ENCODE assay signal across 8 mouse cellular contexts in genomic region chr5:136961983-136962461, GRCm38 (mm10). TPM values are rescaled to one million over a fixed set of nuclear protein-coding genes. Genes with fewer than 3 reads are reported as not detected.
A peak's percentile ranks its signal among the peaks of the same experiment; 100 is the strongest.
DNase-seq lines count a peak whose midpoint lies in the region; ATAC-seq and TF ChIP-seq lines count a peak whose summit lies in the region.

No protein-coding gene starts in this region.

- H3K9me3 ChIP-seq in hindbrain, postnatal 0 days (ENCODE audit: low read length) = no peaks in the 10 kb centered on the region

- intact Hi-C loops in gastrocnemius, adult 2 months (cut with DNase I) = no loop called here
- intact Hi-C loops in left cerebral cortex, adult 2 months (cut with DNase I) = loop anchor here (1.0 kb wide), 2 partner anchors 9 to 24 kb away; partner anchors contain the start of gene Fis1

- peaks cover 7% of the 10 kb centered on the region; the same call in 1 of the 2 replicates for H3K4me1 ChIP-seq in hindbrain, postnatal 0 days (ENCODE audit: insufficient read depth, low read length)

- H3K27me3 ChIP-seq in hindbrain, postnatal 0 days (ENCODE audit: insufficient read depth, low read length) = no peaks in the 10 kb centered on the region

- DNase-seq in WW6 (ENCODE audit: low read depth, low spot score) = peak; percentile 65
- DNase-seq in cerebellum, postnatal 4 days (ENCODE audit: low spot score in 2 of 2) = peak; percentile 56 to 81
- peak; percentile 93 for DNase-seq in gastrocnemius, adult 2 months
- DNase-seq in hindbrain, postnatal 0 days (ENCODE audit: low spot score) = peak; percentile 95
- peak; percentile 86 for DNase-seq in left cerebral cortex, adult 2 months (ENCODE audit: extremely low spot score in 1 of 2, low spot score in 2 of 2)
- DNase-seq in right cerebral cortex, adult 2 months (ENCODE audit: low spot score in 2 of 2) = peak; percentile 89 to 95
- DNase-seq in urinary bladder, postnatal 14 days (ENCODE audit: low spot score) = peak; percentile 88

- H3K36me3 ChIP-seq in hindbrain, postnatal 0 days (ENCODE audit: insufficient read depth, low read length) = peaks cover 27% of the 10 kb centered on the region

- peak; percentile 95 for ATAC-seq in hindbrain, postnatal 0 days
- peak; percentile 95 for ATAC-seq in megakaryocyte, adult 5-6 weeks (ENCODE audit: poor library complexity, severe bottlenecking)

- no peak for TF ChIP-seq CTCF in gastrocnemius, adult 2 months (IDR thresholded peaks at IDR 0.05)
- no peak for TF ChIP-seq CTCF in hindbrain, postnatal 0 days (IDR thresholded peaks at IDR 0.05; ENCODE audit: low read depth)
- TF ChIP-seq CTCF in left cerebral cortex, adult 2 months (IDR thresholded peaks at IDR 0.05) = no peak; the same call in 1 of the 2 replicates

- under 1% methylated on average over 20 of the region's 20 CpGs for WGBS in hindbrain, postnatal 0 days

- H3K9ac ChIP-seq in hindbrain, postnatal 0 days (replicated peaks; ENCODE audit: low read length) = peak overlapping the region; percentile 72

- peak overlapping the region; percentile 98 for H3K27ac ChIP-seq in gastrocnemius, adult 2 months
- H3K27ac ChIP-seq in hindbrain, postnatal 0 days = peak overlapping the region; percentile 96
- H3K27ac ChIP-seq in left cerebral cortex, adult 2 months = peak overlapping the region; percentile 98

- H3K4me3 ChIP-seq in gastrocnemius, adult 2 months = peak overlapping the region; percentile 95
- H3K4me3 ChIP-seq in hindbrain, postnatal 0 days (ENCODE audit: low read length) = peak overlapping the region; percentile 67
- H3K4me3 ChIP-seq in left cerebral cortex, adult 2 months = peak overlapping the region; percentile 79

- peak overlapping the region; percentile 91 for H3K4me2 ChIP-seq in hindbrain, postnatal 0 days (ENCODE audit: low read depth, low read length)

RNA-seq across cellular contexts. Expression of gene Cldn15, which starts 4.4 kb away (rescaled TPM):
- 1 to 10 TPM; 2.1 to 2.3 TPM for total RNA-seq in gastrocnemius, adult 2 months (2021)
- total RNA-seq in hindbrain, postnatal 0 days (2014; rRNA removed) = 0.40 TPM in 1 of 2 replicates, not detected in the other
- polyA plus RNA-seq in hindbrain, postnatal 0 days (2015; fragmentation: Nextera tagmentation; extraction: Ambion mirVana) = 0.24 TPM in 1 of 2 replicates, not detected in the other
- total RNA-seq in left cerebral cortex, adult 2 months (2021) = under 1 TPM; 0.30 to 0.32 TPM
- 13.3 and 15.8 TPM in 2 replicates for total RNA-seq in megakaryocyte, adult 5-6 weeks (2015)
- total RNA-seq in megakaryocyte, adult 5-6 weeks (2017) = 7.1 and 15.9 TPM in 2 replicates

RNA-seq across cellular contexts. Expression of gene Fis1, which starts 8.9 kb away (rescaled TPM):
- total RNA-seq in gastrocnemius, adult 2 months (2021) = 100 to 1,000 TPM; 179 to 181 TPM
- total RNA-seq in hindbrain, postnatal 0 days (2014; rRNA removed) = 174 and 195 TPM in 2 replicates
- 403 and 416 TPM in 2 replicates for polyA plus RNA-seq in hindbrain, postnatal 0 days (2015; fragmentation: Nextera tagmentation; extraction: Ambion mirVana)
- total RNA-seq in left cerebral cortex, adult 2 months (2021) = 100 to 1,000 TPM; 256 to 271 TPM
- total RNA-seq in megakaryocyte, adult 5-6 weeks (2015) = 288 and 310 TPM in 2 replicates
- 117 and 147 TPM in 2 replicates for total RNA-seq in megakaryocyte, adult 5-6 weeks (2017)

RNA-seq across cellular contexts. Expression of gene Plod3, which starts 24.8 kb away (rescaled TPM):
- 10 to 100 TPM; 15.2 to 20.6 TPM for total RNA-seq in gastrocnemius, adult 2 months (2021)
- total RNA-seq in hindbrain, postnatal 0 days (2014; rRNA removed) = 58.8 and 63.5 TPM in 2 replicates
- 25.2 and 28.7 TPM in 2 replicates for polyA plus RNA-seq in hindbrain, postnatal 0 days (2015; fragmentation: Nextera tagmentation; extraction: Ambion mirVana)
- total RNA-seq in left cerebral cortex, adult 2 months (2021) = 10 to 100 TPM; 38.7 to 39.1 TPM
- 73.2 and 74.8 TPM in 2 replicates for total RNA-seq in megakaryocyte, adult 5-6 weeks (2015)
- 159 and 176 TPM in 2 replicates for total RNA-seq in megakaryocyte, adult 5-6 weeks (2017)

RNA-seq across cellular contexts. Expression of gene Znhit1, which starts 25.8 kb away (rescaled TPM):
- total RNA-seq in gastrocnemius, adult 2 months (2021) = 10 to 100 TPM; 61.2 to 79.6 TPM
- 68.1 and 84.1 TPM in 2 replicates for total RNA-seq in hindbrain, postnatal 0 days (2014; rRNA removed)
- polyA plus RNA-seq in hindbrain, postnatal 0 days (2015; fragmentation: Nextera tagmentation; extraction: Ambion mirVana) = 140 and 143 TPM in 2 replicates
- total RNA-seq in left cerebral cortex, adult 2 months (2021) = 10 to 100 TPM; 82.0 to 91.0 TPM
- 106 and 133 TPM in 2 replicates for total RNA-seq in megakaryocyte, adult 5-6 weeks (2015)
- 57.7 and 67.9 TPM in 2 replicates for total RNA-seq in megakaryocyte, adult 5-6 weeks (2017)

RNA-seq across cellular contexts. Expression of gene Ift22, which starts 54.1 kb away (rescaled TPM):
- 1 to 10 TPM; 5.4 to 5.8 TPM for total RNA-seq in gastrocnemius, adult 2 months (2021)
- total RNA-seq in hindbrain, postnatal 0 days (2014; rRNA removed) = 18.4 and 20.1 TPM in 2 replicates
- polyA plus RNA-seq in hindbrain, postnatal 0 days (2015; fragmentation: Nextera tagmentation; extraction: Ambion mirVana) = 119 and 123 TPM in 2 replicates
- total RNA-seq in left cerebral cortex, adult 2 months (2021) = 10 to 100 TPM; 94.8 to 95.0 TPM
- total RNA-seq in megakaryocyte, adult 5-6 weeks (2015) = 9.4 and 12.7 TPM in 2 replicates
- total RNA-seq in megakaryocyte, adult 5-6 weeks (2017) = 2.0 and 3.7 TPM in 2 replicates

Comparison
In these comparisons a context has a peak if more than half of its experiments do, and no peak if none do; other contexts are left out.
1. Peak in every context shown above with its lines: DNase-seq, ATAC-seq, H3K4me3 ChIP-seq and H3K27ac ChIP-seq.